Mouse (Mus musculus): ENCODE results near the gene Ssr2. TPM values are rescaled to one million over a fixed set of nuclear protein-coding genes. Genes with fewer than 3 reads are reported as not detected.

Ssr2 gene
- total RNA-seq, 2 experiments from 2014 or later: 127 to 130 TPM

Small RNA genes lying within 50 kb of the gene (microRNA-seq; reads per million reads assigned to microRNA genes)
- gene Mir1905: 0 reads per million in 2 experiments

Other genes with a start within 250 kb of the Ssr2 start
- gene Tmem79, start 239.7 kb upstream of the Ssr2 start, total RNA-seq (2021): 1 to 10 TPM; 1.4 to 1.9 TPM
- gene Smg5, start 239.6 kb upstream of the Ssr2 start, total RNA-seq (2021): 10 to 100 TPM; 41.1 to 46.1 TPM
- 1 to 10 TPM in 1 of 2 experiments, under 1 TPM in 1; 0.35 to 1.3 TPM for gene Paqr6, start 211.3 kb upstream of the Ssr2 start, total RNA-seq (2021)
- not detected for gene Bglap3, start 203.1 kb upstream of the Ssr2 start, total RNA-seq (2021)
- not detected for gene Bglap2, start 197.2 kb upstream of the Ssr2 start, total RNA-seq (2021)
- gene Bglap, start 191.4 kb upstream of the Ssr2 start, total RNA-seq (2021): not detected
- gene Pmf1, start 165.5 kb upstream of the Ssr2 start, total RNA-seq (2021): 10 to 100 TPM; 43.4 to 49.5 TPM
- 10 to 100 TPM; 15.2 to 16.3 TPM for gene Slc25a44, start 150.7 kb upstream of the Ssr2 start, total RNA-seq (2021)
- gene Sema4a, start 114.7 kb upstream of the Ssr2 start, total RNA-seq (2021): 1 to 10 TPM; 1.8 to 1.9 TPM
- gene Lmna, start 65.9 kb upstream of the Ssr2 start, total RNA-seq (2021): 100 to 1,000 TPM; 164 to 173 TPM
- gene Mex3a, start 43.5 kb upstream of the Ssr2 start, total RNA-seq (2021): 1 to 10 TPM; 3.4 to 6.3 TPM
- not detected for gene Rab25, start 27.6 kb upstream of the Ssr2 start, total RNA-seq (2021)
- 10 to 100 TPM; 87.3 to 94.0 TPM for gene Lamtor2, start 22.8 kb upstream of the Ssr2 start, total RNA-seq (2021)
- 10 to 100 TPM; 56.5 to 57.2 TPM for gene Ubqln4, start 22.1 kb upstream of the Ssr2 start, total RNA-seq (2021)
- gene Arhgef2, start 30.1 kb downstream of the Ssr2 start, total RNA-seq (2021): 10 to 100 TPM; 89.5 to 96.3 TPM
- gene Rxfp4, start 77.3 kb downstream of the Ssr2 start, total RNA-seq (2021): not detected
- 10 to 100 TPM; 39.5 to 42.9 TPM for gene Khdc4, start 109.9 kb downstream of the Ssr2 start, total RNA-seq (2021)
- 10 to 100 TPM; 59.4 to 70.2 TPM for gene Rit1, start 141.0 kb downstream of the Ssr2 start, total RNA-seq (2021)
- 1 to 10 TPM; 5.7 to 6.7 TPM for gene Syt11, start 199.3 kb downstream of the Ssr2 start, total RNA-seq (2021)